Mouse (Mus musculus) heart, adult 18-20 months (tissue): ENCODE results near the gene Chadl. TPM values are rescaled to one million over a fixed set of nuclear protein-coding genes. Genes with fewer than 3 reads are reported as not detected.
"Not testable (repeated sequence)": the region's sequence is repeated elsewhere in the genome, so short reads cannot be mapped to it uniquely, and the experiment has no call there.

ENCODE experiments used
- DNase-seq, 2 experiments: peaks; one replicate each; pipeline ENCODE4 v3.0.0; 2021 to 2022; ENCODE audit warnings: mixed read lengths in 1 of 2
- long read RNA-seq, 2 experiments: library from polyadenylated mRNA; stranded (forward); transcript quantifications; one replicate each; pipeline ENCODE4 v2.0.0; 2021
- total RNA-seq, 2 experiments: library from RNA; stranded (reverse); gene quantifications; 2 replicates each; pipeline ENCODE4 v1.2.3; 2021

The Chadl gene
- total RNA-seq, result 1 to 10 TPM in 1 of 2 experiments, under 1 TPM in 1; 0.92 to 2.2 TPM
- long read RNA-seq, experiment 1, partial matches to known transcripts, result 3 of 3 reads
- long read RNA-seq, experiment 1, other reads (novel, unspliced or antisense), result 0 of 3 reads
- long read RNA-seq, experiment 2, partial matches to known transcripts, result 0 of 1 reads
- long read RNA-seq, experiment 2, other reads (novel, unspliced or antisense), result 0 of 1 reads

DNA sequence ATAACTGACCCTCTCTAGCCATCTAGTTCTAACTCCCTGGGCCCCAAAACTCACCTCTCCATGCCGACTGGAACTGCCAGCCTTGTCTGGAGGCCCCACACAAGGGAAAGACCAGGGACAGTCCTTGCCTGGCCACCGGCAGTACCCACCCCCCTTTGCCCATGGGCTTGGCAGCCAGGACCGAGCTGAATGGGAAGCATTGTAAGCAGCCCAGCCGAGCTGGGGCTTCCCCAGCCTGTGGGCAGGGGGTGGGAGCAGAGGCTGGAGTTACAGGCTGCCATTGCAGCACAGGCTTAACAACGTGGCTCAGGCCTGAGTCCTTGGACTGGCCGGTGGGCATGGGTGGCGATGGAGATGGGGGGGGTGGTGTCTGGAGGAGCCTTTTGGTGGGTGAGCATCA is at the start of gene Chadl:
Gene Chadl, minus strand, starts transcription at position 113 of the 400 bp plus-strand sequence.
- DNase-seq, result no peak

DNA sequence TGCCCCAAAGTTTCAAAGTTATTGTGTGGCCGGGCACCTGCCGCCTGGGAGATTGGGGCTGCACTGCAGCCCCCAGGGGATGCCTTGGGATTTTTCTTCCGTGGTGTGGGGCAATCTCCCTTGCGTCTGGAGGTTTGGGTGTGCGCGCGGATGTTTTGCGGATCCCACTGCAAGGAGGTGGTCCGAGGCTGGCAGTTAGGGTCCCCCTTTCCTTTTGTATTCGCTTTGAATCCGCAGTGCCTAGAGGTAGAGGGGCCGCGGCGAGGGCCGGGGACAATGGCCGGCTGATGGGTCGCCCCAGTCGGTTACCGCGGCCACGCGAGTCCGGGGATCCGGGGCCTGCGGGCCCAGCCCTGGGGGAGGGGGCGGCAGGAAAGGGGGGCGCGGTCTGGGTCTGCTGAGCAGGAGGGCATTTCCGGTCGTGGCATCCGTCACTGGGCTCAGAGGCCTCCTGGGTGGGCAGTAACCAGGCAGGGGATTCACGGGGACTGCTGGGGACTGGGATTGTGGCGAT is 48.6 kb upstream of the Chadl start:
- peak; percentile 43 to 68 for DNase-seq

DNA sequence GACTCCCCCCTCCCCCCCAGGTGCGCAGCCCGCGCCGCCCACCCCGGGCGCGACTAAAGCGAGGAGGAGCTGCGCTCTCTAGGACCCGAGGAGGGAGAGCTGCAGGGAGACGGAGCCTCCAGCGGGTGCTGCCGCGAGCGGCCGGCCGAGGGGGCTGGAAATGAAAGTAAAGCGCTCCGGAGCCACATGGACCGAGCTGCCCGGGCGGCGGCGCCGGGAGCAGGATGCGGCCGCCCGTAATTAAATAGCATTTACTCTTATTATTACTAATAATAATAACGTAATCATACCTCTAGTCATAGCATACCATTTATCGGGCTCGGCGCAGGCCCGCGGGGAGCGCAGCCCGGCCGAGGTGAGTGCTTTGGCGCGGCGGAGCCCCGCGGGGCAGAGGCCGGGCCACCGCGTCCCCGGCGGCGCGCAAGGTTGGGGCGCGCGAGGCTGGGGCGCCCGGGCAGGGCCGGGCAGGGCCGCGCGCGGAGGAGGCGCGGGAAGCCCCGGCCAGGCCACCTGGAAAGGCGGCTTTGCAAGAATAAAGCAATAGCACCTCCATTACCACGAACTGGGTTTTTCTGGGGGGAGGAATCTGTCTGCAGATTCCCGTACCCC is 48.0 kb upstream of the Chadl start, which contains the start of the genes Zc3h7b and Rangap1:
Gene Zc3h7b, plus strand, starts transcription at position 66 of the 609 bp plus-strand sequence.
Gene Rangap1, minus strand, starts transcription at position 539 of the 609 bp plus-strand sequence.
- DNase-seq, result peak; percentile 79 to 84

DNA sequence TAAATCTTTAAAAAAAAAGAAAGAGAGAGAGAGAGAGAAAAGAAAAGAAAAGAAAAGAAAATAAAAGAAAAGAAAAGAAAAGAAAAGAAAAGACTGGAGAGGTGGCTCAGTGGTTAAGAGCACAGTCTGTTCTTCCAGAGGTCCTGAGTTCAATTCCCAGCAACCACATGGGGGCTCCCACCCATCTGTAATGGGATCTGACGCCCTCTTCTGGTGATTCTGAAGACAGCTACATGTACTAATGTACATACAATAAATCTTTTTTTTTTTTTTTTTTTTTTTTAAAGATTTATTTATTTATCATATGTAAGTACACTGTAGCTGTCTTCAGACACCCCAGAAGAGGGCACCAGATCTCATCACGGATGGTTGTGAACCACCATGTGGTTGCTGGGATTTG is 45.3 kb upstream of the Chadl start:
- DNase-seq, result not testable (repeated sequence)

DNA sequence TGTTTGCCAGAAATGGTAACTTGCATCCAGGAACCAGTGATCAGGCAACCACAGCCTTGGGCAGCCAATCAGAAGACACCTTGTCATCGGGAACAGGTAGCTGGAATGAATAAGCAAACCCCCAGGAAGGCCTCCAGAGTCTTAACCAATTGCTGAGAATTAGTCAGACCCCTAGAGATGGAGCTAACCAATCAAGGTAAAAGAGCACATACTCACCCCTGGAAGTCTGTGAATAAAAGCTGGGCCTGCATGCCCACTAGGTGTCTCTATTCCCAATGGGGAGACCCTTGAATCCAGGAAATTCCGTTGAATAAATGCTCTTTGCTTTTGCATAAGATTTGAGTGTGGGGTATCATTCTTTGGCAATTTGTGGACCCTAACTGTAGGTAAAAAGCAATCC is 42.8 kb upstream of the Chadl start:
- no peak for DNase-seq

DNA sequence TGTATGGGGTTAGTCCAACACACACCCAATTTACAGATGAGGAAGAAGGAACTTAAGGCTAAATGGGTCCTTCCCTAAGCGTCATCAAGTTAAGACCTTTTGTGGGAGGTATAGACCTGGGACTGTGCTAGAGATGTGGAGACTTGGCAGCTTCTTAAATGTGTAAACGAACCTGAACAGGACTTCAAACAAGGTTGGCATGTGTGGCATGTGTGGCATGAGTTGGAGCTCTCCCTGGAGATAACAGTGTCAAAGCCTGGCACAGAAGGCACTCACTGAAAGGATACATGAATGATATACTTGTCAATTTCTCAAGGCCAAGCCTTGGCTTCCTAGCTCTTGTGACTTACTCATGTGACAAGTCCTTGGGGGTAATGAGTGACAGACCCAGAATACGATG is 42.2 kb upstream of the Chadl start:
- DNase-seq, result no peak

DNA sequence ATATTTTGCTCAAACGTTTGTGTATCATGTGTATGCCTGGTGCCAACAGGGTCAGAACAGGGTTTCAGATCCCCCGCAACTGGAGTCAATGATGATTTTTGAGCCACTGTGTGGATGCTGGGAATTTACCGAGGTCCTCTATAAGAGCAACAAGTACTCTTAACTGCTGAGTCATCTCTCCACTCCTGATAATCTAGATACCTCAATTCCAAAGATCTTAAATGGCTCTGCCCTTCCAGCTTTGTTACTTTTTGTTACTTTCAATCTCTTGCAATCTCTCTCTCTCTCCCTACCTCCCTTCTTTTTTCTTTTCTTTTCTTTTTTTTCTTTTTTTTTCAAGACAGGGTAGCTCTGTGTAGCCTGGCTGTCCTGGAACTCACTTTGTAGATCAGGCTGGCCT is 38.0 kb upstream of the Chadl start:
- no peak for DNase-seq

DNA sequence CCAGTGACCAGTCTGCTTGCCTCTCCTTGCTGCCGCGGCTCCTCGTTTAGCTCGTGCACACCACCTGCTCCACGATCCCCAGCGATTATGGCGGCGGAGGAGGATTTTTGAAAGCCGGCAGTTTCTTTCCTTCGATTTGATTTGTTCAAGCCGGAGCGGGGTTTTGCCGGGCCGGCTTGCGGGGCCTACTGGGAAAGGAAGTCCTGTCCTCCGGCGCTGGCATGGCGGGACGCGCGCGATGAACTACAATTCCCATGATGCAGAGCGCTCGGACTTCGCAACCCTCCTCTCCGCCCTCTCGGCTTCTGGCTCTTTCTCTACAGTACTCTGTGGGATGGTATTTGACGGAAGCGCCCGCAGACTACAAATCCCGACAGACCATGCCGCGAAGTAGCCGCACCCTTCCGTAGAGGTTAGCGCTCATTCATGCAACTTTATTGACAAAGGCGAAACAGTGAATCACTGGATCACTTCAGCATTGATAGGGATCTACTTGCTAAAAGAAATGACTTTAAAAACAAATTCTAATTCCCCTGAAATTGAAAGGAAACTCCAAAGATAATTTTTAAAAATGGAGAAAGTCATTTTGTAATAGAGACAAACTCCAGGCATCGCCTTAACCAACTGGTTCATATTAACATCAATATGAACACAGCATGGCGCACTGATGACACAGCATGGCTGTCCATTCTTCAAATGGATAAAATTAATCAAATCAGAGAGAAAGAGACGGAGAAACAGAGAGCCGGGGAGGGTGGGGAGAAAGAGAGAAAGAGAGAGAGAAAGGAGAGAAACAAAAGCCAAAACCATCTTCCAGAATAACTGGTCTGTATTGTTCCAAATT is 32.9 kb upstream of the Chadl start:
- peak; percentile 97 to 100 for DNase-seq

DNA sequence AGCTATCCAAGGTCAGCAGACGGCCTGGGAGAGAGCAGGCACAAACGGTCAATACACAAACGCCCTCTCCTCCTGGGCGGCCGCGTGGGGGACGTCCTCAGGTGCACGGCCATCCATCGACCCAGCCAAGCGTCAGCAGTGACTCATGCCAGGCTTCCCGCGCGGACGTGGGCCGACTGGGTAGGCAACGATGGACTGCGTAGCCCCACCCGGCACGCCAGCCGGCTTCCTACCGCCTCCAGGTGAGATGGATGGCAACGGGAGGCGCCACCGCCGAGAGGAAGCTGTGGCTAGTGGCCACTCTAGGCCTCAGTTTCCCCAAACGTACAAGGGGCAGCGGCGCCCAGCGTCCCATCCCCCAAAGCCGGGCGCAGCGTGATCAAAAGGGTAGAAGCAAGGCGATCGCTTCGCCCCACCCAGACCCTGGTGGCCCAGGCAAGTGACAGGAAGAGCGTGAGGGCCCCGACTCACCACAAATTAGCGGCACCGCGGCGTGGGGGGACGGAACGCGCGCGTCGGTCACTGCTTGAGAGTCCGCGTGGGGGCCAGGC is 32.2 kb upstream of the Chadl start:
- peak in 1 of 2 experiments; percentile 26 for DNase-seq

DNA sequence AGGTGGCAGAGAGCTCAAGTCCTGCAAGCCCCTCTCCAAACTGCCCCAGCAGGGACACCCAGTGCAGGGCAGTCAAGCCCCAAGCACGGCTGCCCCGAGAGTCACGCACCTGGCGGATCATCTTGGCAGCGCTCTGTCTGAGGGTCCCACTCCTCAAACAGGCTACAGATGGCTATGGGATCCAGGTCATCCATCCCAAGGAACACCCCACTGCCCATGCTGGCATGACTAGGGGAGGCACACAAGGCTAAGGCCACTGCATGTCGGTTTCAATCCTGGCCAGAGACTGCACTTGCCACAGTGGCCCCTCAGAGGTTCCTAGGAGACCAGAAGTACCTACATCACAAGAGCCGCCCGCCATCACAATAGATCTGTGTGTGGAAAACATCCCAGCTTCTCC is 28.9 kb upstream of the Chadl start:
- no peak for DNase-seq

DNA sequence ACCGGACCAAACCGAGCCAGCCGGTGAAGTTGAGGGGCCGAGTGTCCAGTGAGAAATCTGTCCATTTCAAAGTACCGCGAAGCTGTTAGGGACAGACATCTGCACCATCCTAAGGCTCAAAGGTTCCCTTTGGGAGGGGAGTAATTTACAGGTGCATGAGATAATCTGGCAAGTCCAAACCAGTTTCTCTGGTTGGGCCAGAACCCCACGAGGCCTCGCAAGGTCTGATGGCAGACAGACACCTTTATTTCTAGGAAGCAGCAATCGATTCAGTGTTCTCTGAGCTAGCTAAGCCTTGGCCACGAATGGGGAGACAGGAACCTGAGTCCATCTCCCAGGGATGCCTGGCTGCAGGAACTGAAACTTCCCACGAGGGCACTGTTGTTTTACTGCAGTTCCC is 26.6 kb upstream of the Chadl start:
- no peak for DNase-seq

DNA sequence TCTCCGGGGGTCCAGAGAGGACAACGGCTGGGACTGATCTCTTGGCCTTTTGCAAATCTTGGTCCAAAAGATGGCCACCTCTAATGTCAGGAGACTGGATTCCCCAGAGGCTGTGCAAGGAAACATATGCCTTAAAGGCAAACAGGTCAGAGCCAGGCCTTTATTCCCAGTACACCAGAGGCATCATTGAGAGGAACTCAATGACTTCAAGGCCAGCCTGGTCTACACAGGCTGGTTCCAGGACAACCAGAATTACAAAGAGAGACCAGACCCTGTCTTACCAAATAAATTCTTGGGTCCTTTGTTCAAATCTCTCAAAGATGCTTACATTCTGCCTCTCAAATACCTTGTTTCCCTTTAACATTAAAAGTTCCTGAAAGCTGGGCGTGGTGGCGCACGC is 25.3 kb upstream of the Chadl start:
- DNase-seq, result no peak

DNA sequence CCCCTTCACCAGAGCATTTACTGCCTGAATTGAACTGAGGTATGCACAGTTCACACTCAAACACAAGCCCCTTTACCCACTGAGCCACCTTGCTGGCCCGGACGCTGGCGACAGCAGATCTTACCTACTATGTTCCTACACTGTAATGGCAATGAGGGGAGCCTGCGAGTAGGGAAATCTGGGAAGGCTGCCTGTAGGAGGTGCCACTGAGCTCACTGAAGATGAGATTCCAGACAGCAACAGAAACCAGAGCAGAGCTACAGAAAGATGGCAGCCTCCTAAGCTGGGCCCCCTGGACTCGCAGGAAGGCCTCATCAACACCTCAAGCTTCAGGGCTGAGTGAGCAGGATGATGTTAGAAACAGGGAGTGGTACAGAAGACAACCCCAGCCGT is 22.0 kb upstream of the Chadl start:
- DNase-seq, result no peak

DNA sequence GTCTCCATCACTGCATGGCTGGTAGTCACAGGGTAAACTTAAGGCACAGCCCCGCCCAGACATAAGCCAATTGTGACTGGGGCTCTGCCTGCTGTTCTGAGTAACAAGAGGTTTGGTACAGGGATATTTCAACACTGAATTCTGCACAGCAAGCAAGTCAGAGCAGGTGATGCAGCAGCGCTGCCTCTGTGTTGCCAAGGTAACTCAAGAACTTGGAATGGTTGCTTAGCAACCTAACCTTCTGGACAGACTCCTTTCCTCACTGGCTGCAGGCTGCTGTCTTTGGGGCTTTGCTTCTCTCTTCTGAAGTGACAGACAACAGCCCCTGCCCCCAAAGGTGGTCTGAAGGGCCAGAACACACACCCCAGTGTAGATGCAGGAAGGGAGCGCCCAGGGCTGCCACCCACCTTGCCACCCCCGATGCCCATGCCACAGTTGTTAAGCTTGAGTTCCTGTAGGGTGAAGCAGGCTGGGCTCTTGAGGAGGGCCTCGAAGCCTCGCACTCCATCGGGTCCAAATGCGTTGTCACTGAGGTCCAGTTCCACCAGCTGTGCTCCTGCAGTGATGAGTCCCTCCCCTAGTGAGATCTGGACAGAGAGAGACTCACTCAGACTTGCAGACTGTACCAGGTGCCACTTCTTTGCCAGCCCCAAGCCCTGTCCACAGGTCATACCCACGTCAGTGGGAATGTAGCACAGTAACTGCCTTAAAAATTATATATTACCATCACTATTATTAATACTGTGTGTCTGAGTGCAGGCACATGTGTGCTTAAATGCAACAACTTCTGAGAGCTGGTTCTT is 21.4 kb upstream of the Chadl start:
- DNase-seq, result no peak

DNA sequence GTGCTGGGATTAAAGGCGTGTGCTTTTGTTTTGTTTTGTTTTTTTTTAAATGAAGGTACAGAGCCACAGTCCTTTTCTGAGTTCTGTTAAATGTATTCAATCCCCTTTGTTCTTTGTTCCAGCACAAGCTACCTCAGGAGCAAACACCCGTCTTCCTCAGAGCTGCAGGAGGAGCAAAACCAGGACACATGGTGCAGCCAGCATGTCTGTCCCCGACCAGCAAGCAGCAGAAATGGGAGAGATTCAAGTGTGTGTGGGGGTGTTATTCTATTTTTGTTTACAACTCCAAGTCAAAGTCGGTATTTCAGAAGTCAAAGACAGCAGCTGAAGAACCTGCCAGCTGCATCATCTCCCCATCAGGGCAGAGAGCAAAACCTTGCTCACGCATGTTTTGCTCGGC is 16.7 kb upstream of the Chadl start:
- no peak for DNase-seq

DNA sequence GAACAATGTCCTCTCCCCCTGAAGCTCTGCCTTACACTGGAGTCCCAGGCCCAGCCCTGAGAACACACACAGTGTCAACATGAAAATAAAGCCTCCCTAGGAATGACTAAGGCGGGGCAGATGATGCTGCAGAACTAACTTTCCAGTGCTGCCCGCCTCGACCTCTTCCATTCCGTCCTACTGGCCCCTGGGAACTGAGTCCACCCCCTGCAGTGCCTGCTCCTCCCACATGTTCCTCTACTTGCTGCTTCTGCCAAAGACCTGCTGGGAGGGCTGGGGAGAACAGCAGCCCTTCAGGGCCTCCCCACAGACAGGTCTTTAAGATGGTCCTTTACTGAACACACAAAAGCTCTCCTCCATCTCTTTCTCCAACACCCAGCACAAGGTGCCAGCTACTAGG is 13.7 kb upstream of the Chadl start:
- no peak for DNase-seq

DNA sequence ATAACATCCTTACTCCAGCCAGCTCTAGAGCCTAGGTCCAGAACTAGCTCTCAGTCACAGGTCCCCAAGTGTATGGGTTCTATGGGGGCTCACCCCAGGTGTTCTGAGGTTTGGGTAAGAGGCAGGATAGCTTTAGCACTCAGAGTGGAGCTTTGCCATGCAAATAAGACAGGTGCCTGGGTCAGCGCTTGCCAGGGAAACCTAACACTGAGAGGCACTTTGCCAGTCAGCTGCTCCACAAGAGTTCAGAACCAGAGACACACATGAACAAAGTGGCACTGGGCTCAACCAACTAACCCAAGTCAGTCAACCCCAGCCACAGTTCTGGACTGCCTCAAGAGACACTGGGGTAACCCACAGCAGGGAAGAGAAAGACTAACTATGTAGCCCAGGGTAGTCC is 12.6 kb upstream of the Chadl start:
- DNase-seq, result no peak

DNA sequence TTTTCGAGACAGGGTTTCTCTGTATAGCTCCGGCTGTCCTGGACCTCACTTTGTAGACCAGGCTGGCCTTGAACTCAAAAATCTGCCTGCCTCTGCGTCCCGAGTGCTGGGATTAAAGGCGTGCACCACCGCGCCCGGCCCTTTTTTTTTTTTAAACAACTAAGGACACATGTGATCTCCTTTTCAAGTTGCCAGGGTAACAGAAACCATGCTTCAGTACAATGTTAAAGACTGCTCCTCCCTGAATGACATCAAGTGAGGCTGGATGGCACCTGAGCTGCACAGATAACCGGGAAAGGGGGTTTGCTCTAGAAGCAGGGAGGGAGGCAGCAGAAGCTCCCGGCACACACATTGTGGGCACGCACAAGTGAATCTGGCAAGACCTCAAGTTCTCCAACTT is 11.9 kb upstream of the Chadl start:
- DNase-seq, result no peak

DNA sequence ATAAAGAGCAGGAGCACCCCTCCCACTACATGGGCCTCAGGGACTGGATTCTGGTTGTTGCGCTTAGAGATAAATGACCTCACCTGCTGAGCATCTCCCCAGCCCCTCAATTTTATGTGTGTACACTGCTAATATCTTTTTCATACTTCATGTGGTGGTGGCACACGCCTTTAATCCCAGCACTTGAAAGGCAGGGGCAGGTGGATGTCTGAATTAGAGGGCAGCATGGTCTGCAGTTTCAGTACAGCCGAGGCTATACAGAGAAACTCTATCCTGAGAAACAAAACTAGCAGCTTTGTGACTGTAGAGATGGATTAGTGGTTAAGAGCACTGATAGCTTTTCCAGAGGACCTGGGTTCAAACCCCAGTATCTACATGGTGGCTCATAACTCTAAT is 6.0 kb upstream of the Chadl start:
- no peak for DNase-seq

DNA sequence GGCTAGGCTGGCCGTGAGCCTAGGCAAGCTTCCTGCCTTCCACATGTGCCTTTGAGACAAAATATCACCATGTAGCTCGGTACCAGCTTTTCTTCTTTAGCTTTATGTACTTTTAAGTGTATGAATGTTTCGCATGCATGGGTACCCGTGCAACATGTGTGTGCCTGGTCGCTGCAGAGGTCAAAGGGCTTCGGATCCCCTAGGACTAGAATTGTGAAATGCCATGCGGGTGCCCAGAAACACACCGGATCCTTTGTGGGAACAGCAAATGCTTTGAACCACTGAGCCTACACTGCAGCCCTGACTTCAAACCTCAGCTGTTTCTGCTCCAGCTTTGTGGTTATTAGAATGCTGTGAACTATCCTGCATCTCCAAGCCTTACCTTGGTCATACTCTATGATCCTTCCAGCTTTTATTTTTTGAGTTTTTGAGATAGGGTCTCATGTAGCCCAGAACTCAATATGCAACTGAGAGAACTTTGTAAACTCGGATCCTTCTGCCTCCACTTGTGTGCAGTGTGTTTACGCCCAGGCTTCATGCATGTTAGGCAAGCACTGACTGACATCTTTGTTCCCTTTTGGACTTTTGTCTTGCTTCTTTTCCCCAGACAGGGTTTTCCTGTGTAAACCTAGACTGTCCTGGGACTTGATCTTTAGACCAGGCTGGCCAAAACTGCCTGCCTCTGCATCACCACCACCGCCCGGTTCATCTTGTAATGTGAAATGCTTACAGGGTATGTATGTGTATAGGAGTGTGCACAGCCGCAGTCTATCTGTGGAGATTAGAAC is 5.4 kb upstream of the Chadl start:
- no peak for DNase-seq

DNA sequence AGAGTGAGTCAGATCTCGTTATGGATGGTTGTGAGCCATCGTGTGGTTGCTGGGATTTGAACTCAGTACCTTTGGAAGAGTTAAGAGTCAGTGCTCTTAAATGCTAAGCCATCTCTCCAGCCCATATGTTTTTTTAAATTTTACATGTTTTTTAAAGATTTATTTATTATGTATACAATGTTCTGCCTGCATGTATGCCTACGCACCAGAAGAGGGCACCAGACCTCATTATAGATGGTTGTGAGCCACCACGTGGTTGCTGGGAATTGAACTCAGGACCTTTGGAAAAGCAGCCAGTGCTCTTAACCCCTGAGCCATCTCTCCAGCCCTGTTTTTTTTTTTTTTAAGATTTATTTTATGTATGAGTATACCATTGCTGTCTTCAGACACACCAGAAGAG is 4.3 kb upstream of the Chadl start:
- DNase-seq, result not testable (repeated sequence)
